Mouse (Mus musculus): ENCODE results near the gene March1. TPM values are rescaled to one million over a fixed set of nuclear protein-coding genes. Genes with fewer than 3 reads are reported as not detected.

March1 gene
- polyA plus RNA-seq, 1 experiment from 2014 or later, result 0.62 TPM

DNA sequence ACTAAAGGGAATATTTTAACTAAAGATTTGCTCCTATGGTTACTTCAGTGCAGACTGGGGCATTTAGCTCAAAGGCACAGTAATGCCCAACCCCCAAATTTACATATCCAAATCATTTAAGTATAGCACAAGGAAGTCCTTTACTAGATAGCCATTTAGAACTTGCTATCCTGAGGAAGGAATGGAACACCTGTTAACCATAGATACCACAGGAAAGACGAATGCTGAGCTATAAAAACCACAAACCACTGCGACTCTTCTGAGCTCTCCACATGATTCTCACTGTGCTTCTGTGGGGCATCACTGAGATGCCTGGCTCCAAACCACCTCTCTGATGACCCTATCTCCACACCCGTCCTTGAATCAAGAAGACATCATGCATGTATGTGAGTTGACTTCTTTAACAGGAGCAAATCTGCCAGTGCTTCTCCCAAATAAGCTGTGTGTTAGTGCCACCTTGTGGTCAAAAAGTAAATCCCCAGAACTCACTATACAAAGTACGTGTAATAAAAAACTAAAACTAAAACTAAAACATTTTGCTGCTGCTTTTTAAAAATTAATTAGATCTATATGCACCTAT is 879.4 kb downstream of the March1 start:
- Histone ChIP-seq H3K9me3 (ENCODE audit: control insufficient read depth, low read depth, low read length) (no peaks in the 10 kb centered on the region), H3K4me1 (ENCODE audit: control insufficient read depth, insufficient read depth, low read length) (no peaks in the 10 kb centered on the region), H3K27ac (ENCODE audit: low read length) (no peak overlapping the region), H3K36me3 (ENCODE audit: control insufficient read depth, insufficient read depth, low read length) (no peaks in the 10 kb centered on the region), H3K27me3 (ENCODE audit: control insufficient read depth, insufficient read depth, low read length) (no peaks in the 10 kb centered on the region), H3K4me3 (ENCODE audit: low read depth, low read length) (no peak overlapping the region), H3K9ac (replicated peaks; ENCODE audit: low read depth, low read length) (no peak overlapping the region), H3K4me2 (replicated peaks; ENCODE audit: low read depth, low read length) (no peak overlapping the region)
- 29% methylated on average over 4 of the region's 4 CpGs for WGBS
- no peak for ATAC-seq (ENCODE audit: insufficient number of reproducible peaks, insufficient read depth, low FRiP score, low read depth)

DNA sequence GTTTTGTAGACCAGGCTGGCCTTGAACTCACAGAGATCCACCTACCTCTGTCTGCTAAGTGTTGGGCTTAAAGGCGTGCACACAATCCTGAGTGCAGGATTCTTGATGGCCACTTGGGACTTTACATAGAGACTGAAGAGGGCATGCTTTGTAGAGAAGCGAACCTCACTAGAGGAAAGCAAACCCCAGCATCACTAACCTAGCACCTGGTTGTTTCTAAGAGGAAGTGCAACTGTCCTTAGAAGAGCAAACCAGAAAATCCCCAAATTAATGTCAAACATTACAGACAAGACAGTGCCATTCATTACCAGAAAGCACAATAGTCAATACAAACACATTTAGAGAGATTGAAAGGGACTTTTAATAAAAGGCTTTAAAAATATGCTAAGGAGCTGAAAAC is 885.7 kb downstream of the March1 start:
- Histone ChIP-seq H3K36me3 (ENCODE audit: control insufficient read depth, insufficient read depth, low read length) (no peaks in the 10 kb centered on the region), H3K9ac (replicated peaks; ENCODE audit: low read depth, low read length) (no peak overlapping the region), H3K4me2 (replicated peaks; ENCODE audit: low read depth, low read length) (no peak overlapping the region), H3K27ac (ENCODE audit: low read length) (no peak overlapping the region), H3K27me3 (ENCODE audit: control insufficient read depth, insufficient read depth, low read length) (no peaks in the 10 kb centered on the region), H3K4me1 (ENCODE audit: control insufficient read depth, insufficient read depth, low read length) (no peaks in the 10 kb centered on the region), H3K4me3 (ENCODE audit: low read depth, low read length) (no peak overlapping the region), H3K9me3 (ENCODE audit: control insufficient read depth, low read depth, low read length) (no peaks in the 10 kb centered on the region)
- 71% methylated on average over 2 of the region's 2 CpGs for whole genome bisulfite sequencing
- no peak for ATAC-seq (ENCODE audit: insufficient number of reproducible peaks, insufficient read depth, low FRiP score, low read depth)

DNA sequence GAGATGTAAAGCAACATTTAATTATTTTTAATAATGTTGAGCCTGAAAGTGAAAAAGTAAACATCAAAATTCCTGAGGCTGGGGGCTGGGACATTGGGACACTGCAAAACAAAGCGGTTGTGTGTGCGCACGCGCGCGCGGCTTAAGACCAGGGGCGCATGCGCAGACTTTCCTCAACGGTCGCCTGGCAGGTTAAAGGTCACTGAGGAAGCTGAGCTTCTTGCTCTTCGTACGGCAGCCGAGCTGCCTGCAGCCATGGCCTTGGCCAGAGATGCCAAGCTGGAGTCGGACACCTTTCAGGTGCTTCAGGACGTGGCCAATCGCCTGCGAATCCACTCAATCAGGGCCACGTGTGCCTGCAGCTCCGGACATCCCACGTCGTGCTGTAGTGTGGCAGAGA is 893.8 kb downstream of the March1 start, which contains the start of gene Tktl2:
TSS of gene Tktl2 (plus strand) at position 220 of the 400 bp plus-strand sequence.
- ATAC-seq (ENCODE audit: insufficient number of reproducible peaks, insufficient read depth, low FRiP score, low read depth), result no peak
- WGBS, result 95% methylated on average over 22 of the region's 22 CpGs
- no peaks in the 10 kb centered on the region for H3K36me3 ChIP-seq (ENCODE audit: control insufficient read depth, insufficient read depth, low read length)

DNA sequence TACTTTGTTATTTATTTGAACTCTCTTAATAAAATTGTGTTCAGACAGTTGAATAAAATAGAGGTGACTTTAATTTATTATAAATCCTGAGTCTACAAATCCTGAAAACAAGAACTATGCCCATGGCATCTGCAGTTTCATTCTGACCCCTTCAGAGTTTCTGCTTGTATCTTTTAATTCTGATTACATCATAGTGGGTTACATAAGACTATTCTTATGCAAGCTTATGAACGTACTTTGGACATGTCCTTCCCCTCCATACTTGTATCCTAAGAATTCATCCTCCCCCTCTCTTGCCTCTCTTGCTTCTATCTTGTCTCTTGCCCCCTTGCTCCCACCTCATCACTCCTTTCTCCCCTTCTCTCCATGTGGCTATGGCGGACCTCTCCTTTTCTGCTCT is 901.4 kb downstream of the March1 start:
- Histone ChIP-seq H3K36me3 (ENCODE audit: control insufficient read depth, insufficient read depth, low read length) (no peaks in the 10 kb centered on the region), H3K27me3 (ENCODE audit: control insufficient read depth, insufficient read depth, low read length) (no peaks in the 10 kb centered on the region), H3K4me2 (replicated peaks; ENCODE audit: low read depth, low read length) (no peak overlapping the region), H3K27ac (ENCODE audit: low read length) (no peak overlapping the region), H3K4me1 (ENCODE audit: control insufficient read depth, insufficient read depth, low read length) (no peaks in the 10 kb centered on the region), H3K4me3 (ENCODE audit: low read depth, low read length) (no peak overlapping the region), H3K9ac (replicated peaks; ENCODE audit: low read depth, low read length) (no peak overlapping the region), H3K9me3 (ENCODE audit: control insufficient read depth, low read depth, low read length) (no peaks in the 10 kb centered on the region)
- no peak for ATAC-seq (ENCODE audit: insufficient number of reproducible peaks, insufficient read depth, low FRiP score, low read depth)
- WGBS, result 76% methylated on average over 2 of the region's 2 CpGs

More for the DNA sequence above, 893.8 kb downstream of the March1 start, which contains the start of gene Tktl2:
- Histone ChIP-seq H3K27me3 (ENCODE audit: control insufficient read depth, insufficient read depth, low read length) (no peaks in the 10 kb centered on the region), H3K4me2 (replicated peaks; ENCODE audit: low read depth, low read length) (no peak within 1 kb of the TSS), H3K4me1 (ENCODE audit: control insufficient read depth, insufficient read depth, low read length) (no peaks in the 10 kb centered on the region), H3K9ac (replicated peaks; ENCODE audit: low read depth, low read length) (no peak within 1 kb of the TSS), H3K27ac (ENCODE audit: low read length) (no peak within 1 kb of the TSS), H3K4me3 (ENCODE audit: low read depth, low read length) (no peak within 1 kb of the TSS), H3K9me3 (ENCODE audit: control insufficient read depth, low read depth, low read length) (no peaks in the 10 kb centered on the region)

DNA sequence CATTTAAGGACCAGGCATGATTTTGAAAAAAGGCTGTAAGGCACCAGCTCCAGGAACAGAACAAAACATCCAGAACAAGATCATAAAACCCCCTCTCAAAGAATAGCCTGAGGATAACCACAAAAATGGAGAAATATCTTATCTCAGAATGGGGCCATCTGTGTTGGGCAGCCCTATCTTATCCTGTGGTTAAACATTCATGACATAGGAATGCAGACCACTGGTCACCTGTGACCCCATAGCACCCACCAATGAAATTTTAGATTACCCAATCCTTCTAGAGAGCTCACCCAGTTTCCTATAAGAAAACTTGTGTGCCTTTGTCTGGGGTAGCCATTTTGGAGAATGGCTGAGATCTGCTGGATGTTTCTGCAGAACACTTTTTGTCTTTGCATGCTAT is 902.9 kb downstream of the March1 start:
- no peak overlapping the region for H3K27ac ChIP-seq (ENCODE audit: low read length)
- no peak overlapping the region for H3K4me2 ChIP-seq (replicated peaks; ENCODE audit: low read depth, low read length)
- no peaks in the 10 kb centered on the region for H3K9me3 ChIP-seq (ENCODE audit: control insufficient read depth, low read depth, low read length)
- no peaks in the 10 kb centered on the region for H3K4me1 ChIP-seq (ENCODE audit: control insufficient read depth, insufficient read depth, low read length)
- no peak overlapping the region for H3K9ac ChIP-seq (replicated peaks; ENCODE audit: low read depth, low read length)
- no peak for ATAC-seq (ENCODE audit: insufficient number of reproducible peaks, insufficient read depth, low FRiP score, low read depth)
- no peak overlapping the region for H3K4me3 ChIP-seq (ENCODE audit: low read depth, low read length)
- no peaks in the 10 kb centered on the region for H3K36me3 ChIP-seq (ENCODE audit: control insufficient read depth, insufficient read depth, low read length)
- H3K27me3 ChIP-seq (ENCODE audit: control insufficient read depth, insufficient read depth, low read length), result no peaks in the 10 kb centered on the region
